Mouse (Mus musculus) forebrain, embryonic 13.5 days (tissue): ENCODE data around the gene Casz1. TPM values are rescaled to one million over a fixed set of nuclear protein-coding genes. Genes with fewer than 3 reads are reported as not detected.

Experiments
- ATAC-seq: fragments of 200-750 bp; cut with Nextera tagmentation; 2 replicates; pipeline ENCODE4 v1.8.0; 2017
- H3K27ac ChIP-seq: fragments of 300-500 bp; sonication (generic); 2 replicates; pipeline ENCODE4 v1.5.1; 2015; ENCODE audit warnings: inconsistent platforms, mild to moderate bottlenecking, moderate library complexity
- H3K27me3 ChIP-seq: fragments of 300-500 bp; sonication (generic); 2 replicates; pipeline ENCODE4 v1.6.1; 2015; ENCODE audit warnings: mild to moderate bottlenecking, inconsistent platforms
- H3K36me3 ChIP-seq: fragments of 300-500 bp; sonication (generic); 2 replicates; pipeline ENCODE4 v1.6.1; 2015; ENCODE audit warnings: mild to moderate bottlenecking, inconsistent platforms; ENCODE audit not compliant: poor library complexity, severe bottlenecking
- H3K4me1 ChIP-seq: fragments of 300-500 bp; sonication (generic); 2 replicates; pipeline ENCODE4 v1.6.1; 2015; ENCODE audit warnings: inconsistent platforms
- H3K4me2 ChIP-seq: fragments of 300-500 bp; sonication (generic); 2 replicates; pipeline ENCODE4 v1.6.1; 2015; ENCODE audit warnings: inconsistent platforms, mild to moderate bottlenecking, moderate library complexity
- H3K4me3 ChIP-seq: fragments of 300-500 bp; sonication (generic); 2 replicates; pipeline ENCODE4 v1.5.1; 2015; ENCODE audit warnings: mild to moderate bottlenecking, inconsistent platforms
- H3K9ac ChIP-seq: fragments of 300-500 bp; sonication (generic); 2 replicates; pipeline ENCODE4 v1.6.1; 2015; ENCODE audit warnings: mild to moderate bottlenecking, inconsistent platforms
- H3K9me3 ChIP-seq: fragments of 300-500 bp; sonication (generic); replicated peaks from 2 replicates; pipeline ENCODE4 v1.6.1; 2016; ENCODE audit warnings: inconsistent platforms
- WGBS: fragments of 180-500 bp; shearing (Covaris S2); methylation state at CpG from one replicate; pipeline ENCODE4 v1.1.7; 2015; 5-methylcytosine and 5-hydroxymethylcytosine counted together
- polyA plus RNA-seq: library from polyadenylated mRNA; unstranded; fragments of >200 nt; fragmentation: Nextera tagmentation; extraction: Ambion mirVana; gene quantifications from 2 replicates; pipeline ENCODE4 v1.2.1, GENCODE M21; 2015

Casz1 gene
- polyA plus RNA-seq, 1 experiment from 2014 or later: 1.3 TPM

- no peaks in the 10 kb centered on the region for H3K36me3 ChIP-seq
- H3K4me1 ChIP-seq: peaks cover 68% of the 10 kb centered on the region
- H3K9me3 ChIP-seq: no peaks in the 10 kb centered on the region
- ATAC-seq: peak; percentile 83
- H3K27me3 ChIP-seq: peaks cover 55% of the 10 kb centered on the region
- 16% methylated on average over 10 of the region's 10 CpGs for WGBS
- peak overlapping the region; percentile 2; the same call in 1 of the 2 replicates for H3K27ac ChIP-seq
- H3K9ac ChIP-seq: no peak overlapping the region
- H3K4me3 ChIP-seq: no peak overlapping the region
- H3K4me2 ChIP-seq: peak overlapping the region; percentile 20; the same call in 1 of the 2 replicates
These were observed 67.6 kb downstream of the Casz1 start for GRCm38 (mm10) chr4:148871751-148872334.

- Histone ChIP-seq H3K4me1 (peaks cover 67% of the 10 kb centered on the region), H3K4me3 (no peak overlapping the region), H3K9me3 (no peaks in the 10 kb centered on the region), H3K27ac (no peak overlapping the region), H3K9ac (no peak overlapping the region), H3K27me3 (peaks cover 61% of the 10 kb centered on the region), H3K4me2 (no peak overlapping the region), H3K36me3 (no peaks in the 10 kb centered on the region)
- 78% methylated on average over 9 of the region's 9 CpGs for WGBS
- no peak for ATAC-seq
These were observed 68.1 kb downstream of the Casz1 start for GRCm38 (mm10) chr4:148872372-148872771.

GRCm38 (mm10) chr4:148872783-148873182 is 68.6 kb downstream of the Casz1 start:
- H3K27ac ChIP-seq: no peak overlapping the region
- H3K9me3 ChIP-seq: no peaks in the 10 kb centered on the region
- no peak for ATAC-seq
- H3K36me3 ChIP-seq: no peaks in the 10 kb centered on the region
- peaks cover 63% of the 10 kb centered on the region for H3K27me3 ChIP-seq
- H3K4me2 ChIP-seq: no peak overlapping the region
- H3K9ac ChIP-seq: no peak overlapping the region
- peaks cover 63% of the 10 kb centered on the region for H3K4me1 ChIP-seq
- 75% methylated on average over 12 of the region's 12 CpGs for WGBS
- H3K4me3 ChIP-seq: no peak overlapping the region

GRCm38 (mm10) chr4:148876166-148876565 is 71.9 kb downstream of the Casz1 start:
- Histone ChIP-seq H3K4me3 (no peak overlapping the region), H3K27ac (no peak overlapping the region), H3K9ac (no peak overlapping the region), H3K36me3 (no peaks in the 10 kb centered on the region), H3K4me2 (no peak overlapping the region), H3K4me1 (peaks cover 49% of the 10 kb centered on the region), H3K27me3 (peaks cover 72% of the 10 kb centered on the region), H3K9me3 (no peaks in the 10 kb centered on the region)
- no peak for ATAC-seq
- WGBS: 30% methylated on average over 9 of the region's 9 CpGs

GRCm38 (mm10) chr4:148876867-148877266 is 72.6 kb downstream of the Casz1 start:
- peaks cover 78% of the 10 kb centered on the region for H3K27me3 ChIP-seq

GRCm38 (mm10) chr4:148878192-148878983 is 74.2 kb downstream of the Casz1 start:
- H3K9ac ChIP-seq: no peak overlapping the region
- 61% methylated on average over 11 of the region's 11 CpGs for WGBS
- H3K9me3 ChIP-seq: no peaks in the 10 kb centered on the region
- no peaks in the 10 kb centered on the region for H3K36me3 ChIP-seq
- H3K27ac ChIP-seq: no peak overlapping the region; the same call in 1 of the 2 replicates
- peaks cover 74% of the 10 kb centered on the region for H3K27me3 ChIP-seq
- ATAC-seq: no peak
- H3K4me3 ChIP-seq: no peak overlapping the region
- peaks cover 41% of the 10 kb centered on the region for H3K4me1 ChIP-seq
- no peak overlapping the region for H3K4me2 ChIP-seq

More at GRCm38 (mm10) chr4:148876867-148877266, 72.6 kb downstream of the Casz1 start:
- no peaks in the 10 kb centered on the region for H3K9me3 ChIP-seq
- H3K9ac ChIP-seq: no peak overlapping the region
- H3K27ac ChIP-seq: no peak overlapping the region
- no peak overlapping the region for H3K4me2 ChIP-seq
- 86% methylated on average over 8 of the region's 8 CpGs for WGBS
- H3K36me3 ChIP-seq: no peaks in the 10 kb centered on the region
- ATAC-seq: no peak
- peaks cover 49% of the 10 kb centered on the region for H3K4me1 ChIP-seq
- no peak overlapping the region for H3K4me3 ChIP-seq

GRCm38 (mm10) chr4:148878984-148879610 is 74.9 kb downstream of the Casz1 start:
- Histone ChIP-seq H3K9me3 (no peaks in the 10 kb centered on the region), H3K27me3 (peaks cover 67% of the 10 kb centered on the region), H3K36me3 (no peaks in the 10 kb centered on the region), H3K27ac (no peak overlapping the region), H3K4me1 (peaks cover 43% of the 10 kb centered on the region), H3K4me2 (no peak overlapping the region), H3K9ac (no peak overlapping the region), H3K4me3 (no peak overlapping the region)
- no peak for ATAC-seq
- 71% methylated on average over 11 of the region's 11 CpGs for WGBS

GRCm38 (mm10) chr4:148879631-148880030 is 75.4 kb downstream of the Casz1 start:
- no peak overlapping the region for H3K4me3 ChIP-seq
- no peaks in the 10 kb centered on the region for H3K9me3 ChIP-seq
- no peak overlapping the region for H3K9ac ChIP-seq
- H3K27me3 ChIP-seq: peaks cover 62% of the 10 kb centered on the region
- 85% methylated on average over 3 of the region's 3 CpGs for WGBS
- no peak overlapping the region for H3K27ac ChIP-seq
- peaks cover 48% of the 10 kb centered on the region for H3K4me1 ChIP-seq
- no peak overlapping the region for H3K4me2 ChIP-seq
- H3K36me3 ChIP-seq: no peaks in the 10 kb centered on the region
- no peak for ATAC-seq

- Histone ChIP-seq H3K27ac (no peak overlapping the region), H3K4me3 (no peak overlapping the region), H3K27me3 (peaks cover 59% of the 10 kb centered on the region), H3K36me3 (no peaks in the 10 kb centered on the region), H3K4me2 (no peak overlapping the region), H3K9ac (no peak overlapping the region), H3K9me3 (no peaks in the 10 kb centered on the region), H3K4me1 (peaks cover 59% of the 10 kb centered on the region)
- 13% methylated on average over 17 of the region's 17 CpGs for WGBS
- no peak for ATAC-seq
These were observed 76.9 kb downstream of the Casz1 start for GRCm38 (mm10) chr4:148881001-148881669.

- WGBS: 78% methylated on average over 5 of the region's 5 CpGs
These were observed 77.6 kb downstream of the Casz1 start for GRCm38 (mm10) chr4:148881838-148882237.

GRCm38 (mm10) chr4:148882360-148882929 is 78.2 kb downstream of the Casz1 start:
- Histone ChIP-seq H3K4me2 (peak overlapping the region; percentile 27; the same call in 1 of the 2 replicates), H3K4me1 (peaks cover 58% of the 10 kb centered on the region), H3K9ac (no peak overlapping the region), H3K4me3 (no peak overlapping the region), H3K27ac (no peak overlapping the region), H3K27me3 (peaks cover 57% of the 10 kb centered on the region), H3K36me3 (no peaks in the 10 kb centered on the region), H3K9me3 (no peaks in the 10 kb centered on the region)
- WGBS: 19% methylated on average over 17 of the region's 17 CpGs
- no peak for ATAC-seq

More at GRCm38 (mm10) chr4:148881838-148882237, 77.6 kb downstream of the Casz1 start:
- ATAC-seq: no peak
- H3K9ac ChIP-seq: no peak overlapping the region
- H3K4me2 ChIP-seq: no peak overlapping the region
- H3K27me3 ChIP-seq: peaks cover 59% of the 10 kb centered on the region
- peaks cover 59% of the 10 kb centered on the region for H3K4me1 ChIP-seq
- H3K4me3 ChIP-seq: no peak overlapping the region
- H3K27ac ChIP-seq: no peak overlapping the region
- H3K9me3 ChIP-seq: no peaks in the 10 kb centered on the region
- no peaks in the 10 kb centered on the region for H3K36me3 ChIP-seq
